Mouse (Mus musculus) lung, adult 2 months (tissue): Measurements from ENCODE around the gene Mettl7a1. TPM values are rescaled to one million over a fixed set of nuclear protein-coding genes. Genes with fewer than 3 reads are reported as not detected.
"Not testable (repeated sequence)": the region's sequence is repeated elsewhere in the genome, so short reads cannot be mapped to it uniquely, and the experiment has no call there.

Experiments
- DNase-seq: peaks from one replicate; pipeline ENCODE4 v3.0.0; 2022
- H3K4me1 ChIP-seq: fragments of 200-500 bp; 2 replicates; pipeline ENCODE4 v1.6.1; 2011; ENCODE audit warnings: low read length; ENCODE audit not compliant: control insufficient read depth, insufficient read depth
- H3K4me3 ChIP-seq: fragments of 200-500 bp; replicated peaks from 2 replicates; pipeline ENCODE3; 2011; ENCODE audit warnings: low read depth, mild to moderate bottlenecking, control low read depth, low read length; ENCODE audit errors: extremely low read depth
- CTCF ChIP-seq: fragments of 200-500 bp; IDR thresholded peaks from 2 replicates; pipeline ENCODE4 v1.5.1; 2011; ENCODE audit warnings: mild to moderate bottlenecking, low read length, control low read depth; ENCODE audit not compliant: insufficient read depth
- POLR2A ChIP-seq: fragments of 200-500 bp; IDR thresholded peaks from 2 replicates; pipeline ENCODE4 v1.6.1; 2011; ENCODE audit warnings: low read depth, mild to moderate bottlenecking, control low read depth, low read length, borderline replicate concordance; ENCODE audit errors: extremely low read depth
- WGBS: fragments of 180-500 bp; shearing (Covaris S2); methylation state at CpG from one replicate; pipeline ENCODE4 v1.1.7; 2018; 5-methylcytosine and 5-hydroxymethylcytosine counted together
- polyA plus RNA-seq: library from polyadenylated mRNA; depleted of rRNA; stranded (reverse); fragments of >200 nt; gene quantifications from 2 replicates; pipeline ENCODE4 v1.2.3, GENCODE M21; 2012; rRNA removed

Gene Mettl7a1
- polyA plus RNA-seq, 1 experiment = 506 TPM

GRCm38 (mm10) chr15:100375066-100375465 lies 71.1 kb downstream of the Mettl7a1 start:
- H3K4me1 ChIP-seq = no peaks in the 10 kb centered on the region
- DNase-seq = peak; percentile 44
- H3K4me3 ChIP-seq = no peak overlapping the region
- 30% methylated on average over 5 of the region's 5 CpGs for WGBS
- TF ChIP-seq POLR2A (no peak), CTCF (0 out of 2 replicates have a peak, but pooled peaks have one; percentile 9)

DNA sequence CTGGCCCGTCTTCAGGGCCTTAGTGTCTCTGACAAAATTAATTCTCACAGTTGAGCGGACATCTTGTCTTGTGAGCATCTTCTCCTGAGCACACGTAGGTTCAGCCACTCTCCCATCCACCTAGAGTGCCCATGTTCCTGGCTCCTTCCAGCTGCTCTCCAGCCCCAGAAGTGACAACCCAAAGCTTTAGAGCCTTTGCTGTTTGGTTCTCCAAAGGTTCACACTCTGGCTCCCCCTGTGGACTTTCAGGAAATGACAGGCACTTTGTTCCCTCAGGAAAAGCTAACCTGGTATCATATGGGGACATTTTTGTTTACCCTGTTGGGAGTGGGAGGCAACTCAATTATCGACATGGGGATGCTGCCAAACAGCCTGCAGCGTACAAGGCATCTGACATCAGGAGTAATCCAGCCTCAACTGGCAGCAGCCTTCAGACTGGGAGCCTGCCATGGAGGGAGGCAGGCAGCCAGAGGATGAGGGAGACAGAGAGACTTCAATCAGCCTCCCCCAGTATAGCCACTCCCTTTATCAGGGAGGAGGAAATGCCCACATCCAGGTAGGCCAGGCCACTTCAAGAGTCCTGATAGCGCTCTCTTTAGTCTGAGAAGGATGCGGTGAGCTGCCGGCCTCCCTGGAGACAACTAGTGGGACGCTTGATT lies 74.0 kb downstream of the Mettl7a1 start:
- not testable (repeated sequence) for DNase-seq, H3K4me3 ChIP-seq, H3K4me1 ChIP-seq
- WGBS = 45% methylated on average over 4 of the region's 9 CpGs

Other genes starting within 250 kb of the Mettl7a1 start
- gene Atf1, start 76.3 kb upstream of the Mettl7a1 start, polyA plus RNA-seq = 40.8 and 45.7 TPM in 2 replicates
- not detected in 2 replicates for gene Tmprss12, start 23.3 kb upstream of the Mettl7a1 start, polyA plus RNA-seq
- 0.80 and 1.1 TPM in 2 replicates for gene Mettl7a3, start 30.8 kb downstream of the Mettl7a1 start, polyA plus RNA-seq
- gene Methig1, start 49.0 kb downstream of the Mettl7a1 start, polyA plus RNA-seq = 0.11 TPM in 1 of 2 replicates, not detected in the other
- gene Mettl7a2, start 49.1 kb downstream of the Mettl7a1 start, polyA plus RNA-seq = 0.10 TPM in 1 of 2 replicates, not detected in the other
- gene Higd1c, start 60.4 kb downstream of the Mettl7a1 start, polyA plus RNA-seq = not detected in 2 replicates
- gene Gm5475, start 118.0 kb downstream of the Mettl7a1 start, polyA plus RNA-seq = not detected in 2 replicates
- gene Slc11a2, start 120.9 kb downstream of the Mettl7a1 start, polyA plus RNA-seq = 35.5 and 53.2 TPM in 2 replicates
- gene Letmd1, start 164.9 kb downstream of the Mettl7a1 start, polyA plus RNA-seq = 32.6 and 44.4 TPM in 2 replicates
- gene Csrnp2, start 191.3 kb downstream of the Mettl7a1 start, polyA plus RNA-seq = 2.8 and 3.0 TPM in 2 replicates
- 7.7 and 8.2 TPM in 2 replicates for gene Tfcp2, start 247.9 kb downstream of the Mettl7a1 start, polyA plus RNA-seq